Mouse (Mus musculus): ENCODE data around the gene Thyn1. TPM values are rescaled to one million over a fixed set of nuclear protein-coding genes. Genes with fewer than 3 reads are reported as not detected.

Thyn1 gene
- total RNA-seq, 2 experiments from 2014 or later = 87.3 to 93.1 TPM

DNA sequence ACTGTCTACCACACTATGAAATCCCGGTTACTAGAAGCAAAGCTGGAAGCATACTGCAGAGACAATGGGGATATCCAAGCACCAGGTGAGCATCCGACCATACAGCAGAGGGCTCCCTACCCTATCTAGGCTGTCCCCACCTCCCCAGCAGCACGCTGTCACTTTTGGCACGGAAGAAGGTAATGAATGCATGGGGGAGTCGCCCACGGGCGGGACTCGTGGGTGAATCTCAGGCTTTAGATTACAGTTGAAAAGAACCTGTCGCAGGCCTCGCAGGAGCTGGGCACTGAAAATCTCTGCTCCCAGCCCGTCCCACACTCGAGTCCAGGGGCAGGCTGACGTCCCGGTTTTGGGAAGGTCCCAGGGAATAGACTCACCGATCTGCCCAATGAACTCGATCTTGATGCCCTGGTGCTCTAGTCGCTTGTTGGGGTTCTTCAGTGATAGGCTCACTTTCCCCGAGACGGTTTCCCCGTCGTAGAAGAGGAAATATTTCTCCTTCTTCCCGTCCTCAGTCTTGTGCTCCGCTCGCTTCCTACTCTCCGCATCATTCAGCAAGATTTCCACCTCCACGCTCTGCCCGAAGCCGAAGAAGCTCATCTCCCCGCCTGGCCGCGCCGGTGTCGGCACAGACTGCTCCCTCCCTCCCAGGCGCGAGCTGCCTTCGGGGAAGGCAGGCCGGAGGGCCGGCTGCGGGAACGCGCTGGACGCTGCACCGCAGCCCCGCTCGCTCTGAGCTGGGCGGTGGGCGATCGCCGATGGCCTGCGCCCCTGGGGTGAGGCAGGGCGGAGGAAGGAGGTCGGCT is 29.7 kb downstream of the Thyn1 start:
- DNase-seq (ENCODE audit: low spot score in 2 of 2) = peak; percentile 41 to 65

DNA sequence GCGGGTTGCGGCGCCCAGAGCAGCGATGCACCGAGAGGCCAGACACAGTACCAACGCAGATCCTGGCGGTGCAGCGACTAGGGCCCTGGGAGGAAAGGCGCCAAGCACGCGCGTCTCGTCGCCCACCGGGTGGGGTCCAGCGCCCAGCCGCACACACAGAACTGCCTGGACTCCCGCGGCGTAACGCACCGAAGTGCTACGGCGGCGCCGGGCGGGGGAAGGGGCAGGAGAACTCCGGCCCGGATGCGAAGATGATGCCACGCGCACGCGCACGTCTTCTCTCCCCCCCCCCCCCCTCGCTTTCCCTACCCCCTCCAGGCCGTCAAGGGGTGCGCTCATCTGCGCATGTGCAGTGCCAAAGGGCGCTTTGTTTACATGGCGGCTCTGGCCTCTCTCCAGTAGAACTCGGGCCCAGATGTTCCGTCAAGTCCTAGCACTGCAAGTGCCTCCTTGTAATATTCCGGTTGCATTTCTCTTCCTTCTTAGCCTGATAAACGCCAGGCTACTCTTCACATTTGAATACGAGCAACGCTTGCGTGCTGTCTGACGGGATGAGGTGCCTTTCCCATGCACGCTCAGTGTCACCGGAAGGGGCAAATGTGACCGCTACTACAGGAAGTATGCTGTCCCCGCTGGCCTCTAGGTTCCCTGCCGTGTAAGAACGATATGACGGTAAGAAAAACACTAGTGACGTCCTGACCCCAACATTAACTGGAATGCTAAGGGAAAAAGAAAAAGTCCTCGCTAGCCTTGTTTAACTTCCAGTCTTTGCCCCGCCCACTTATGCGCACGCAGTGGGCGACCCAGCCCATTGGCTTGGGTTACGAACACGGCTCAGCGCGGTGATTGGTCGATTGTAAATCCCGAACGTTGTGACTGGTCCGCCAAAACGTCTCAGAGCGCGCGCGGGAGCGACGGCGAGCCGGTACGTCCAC is 30.6 kb downstream of the Thyn1 start, which contains the start of the genes Vps26b and Ncapd3:
Gene Vps26b (minus strand): TSS at position 238 of the 935 bp plus-strand sequence.
Gene Ncapd3 (plus strand): TSS at position 348 of the 935 bp plus-strand sequence.
- DNase-seq (ENCODE audit: low spot score in 2 of 2) = peak; percentile 98

DNA sequence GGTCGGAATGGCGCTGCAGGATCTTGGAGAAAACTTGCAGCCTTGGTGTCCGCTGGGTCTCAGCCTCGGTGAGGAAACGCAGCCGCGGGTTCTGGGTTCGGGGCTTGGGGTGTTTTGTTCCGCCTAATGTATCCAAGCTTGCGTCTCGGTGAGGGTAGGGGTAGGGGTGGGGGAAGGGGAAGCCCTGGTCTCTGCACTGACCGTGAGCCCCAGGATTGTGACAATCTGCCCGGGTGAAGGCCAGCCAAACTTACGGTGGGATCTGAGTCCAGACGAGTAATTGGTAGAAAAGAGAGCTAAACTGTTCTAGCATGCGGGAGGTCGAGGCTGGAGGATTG is 31.2 kb downstream of the Thyn1 start:
- no peak for DNase-seq (ENCODE audit: low spot score in 2 of 2)

DNA sequence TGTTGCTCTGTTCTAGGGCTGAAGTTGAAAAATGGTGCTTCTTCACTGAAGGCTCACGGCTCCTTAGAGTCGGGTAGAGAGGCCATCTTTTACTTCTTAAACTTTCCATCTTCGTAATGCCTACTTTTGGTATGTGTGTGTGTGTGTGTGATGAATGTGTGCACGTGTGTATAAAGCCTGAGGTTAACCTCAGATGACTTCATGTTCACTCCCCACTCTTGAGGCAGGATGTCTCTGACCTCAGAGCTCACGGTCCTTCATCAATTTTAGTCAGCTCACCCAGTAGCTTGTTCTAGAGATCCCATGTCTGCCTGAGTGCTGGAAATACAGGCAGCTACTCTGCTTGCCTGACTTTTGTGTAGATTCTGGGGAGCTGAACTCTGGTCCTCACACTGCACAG is 44.4 kb downstream of the Thyn1 start:
- DNase-seq (ENCODE audit: low spot score in 2 of 2) = no peak

DNA sequence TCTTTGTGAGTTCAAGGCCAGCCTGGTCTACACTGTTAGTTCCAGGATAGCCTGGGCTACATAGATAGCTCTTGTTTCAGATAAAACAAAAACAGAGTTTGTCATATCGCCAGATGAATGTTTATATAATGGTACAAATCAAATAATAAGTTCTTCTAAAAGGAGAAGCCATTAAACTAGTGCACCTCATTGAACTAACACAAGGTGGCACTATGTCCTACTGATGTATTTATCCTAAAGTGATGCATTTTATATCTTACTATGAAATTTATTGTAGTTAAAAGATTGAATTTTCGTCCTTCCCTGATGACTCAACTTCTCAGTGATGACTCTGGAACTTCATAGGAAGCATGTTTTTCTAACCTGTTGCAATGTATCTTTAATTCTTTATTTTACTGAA is 50.0 kb downstream of the Thyn1 start:
- DNase-seq (ENCODE audit: low spot score in 2 of 2) = no peak

Other genes starting within 250 kb of the Thyn1 start
- gene Glb1l2, start 193.2 kb upstream of the Thyn1 start, total RNA-seq (2021) = 1 to 10 TPM in 1 of 2 experiments, under 1 TPM in 1; 0.62 to 1.4 TPM
- gene Glb1l3, start 138.8 kb upstream of the Thyn1 start, total RNA-seq (2021) = not detected
- under 1 TPM in 1 of 2 experiments, not detected in 1; 0.32 TPM for gene Gm1110, start 76.6 kb upstream of the Thyn1 start, total RNA-seq (2021)
- gene Acad8, start 144 bp upstream of the Thyn1 start, total RNA-seq (2021) = 10 to 100 TPM; 35.7 to 37.2 TPM
- gene Vps26b, start 30.4 kb downstream of the Thyn1 start, total RNA-seq (2021) = 100 to 1,000 TPM; 114 to 119 TPM
- 10 to 100 TPM; 17.2 to 18.2 TPM for gene Ncapd3, start 30.5 kb downstream of the Thyn1 start, total RNA-seq (2021)
- 10 to 100 TPM; 30.1 to 31.3 TPM for gene Jam3, start 155.7 kb downstream of the Thyn1 start, total RNA-seq (2021)

All from layer of hippocampus, postnatal 14 days (tissue).